Mouse (Mus musculus) kidney, postnatal 14 days (tissue): Measurements from ENCODE around the gene Dglucy.
A peak's percentile ranks its signal among the peaks of the same experiment; 100 is the strongest.
"Not testable (repeated sequence)": the region's sequence is repeated elsewhere in the genome, so short reads cannot be mapped to it uniquely, and the experiment has no call there.

Experiments
- DNase-seq: peaks from one replicate; pipeline ENCODE4 v3.0.0; 2022; ENCODE audit warnings: mixed read lengths

Gene Dglucy

DNA sequence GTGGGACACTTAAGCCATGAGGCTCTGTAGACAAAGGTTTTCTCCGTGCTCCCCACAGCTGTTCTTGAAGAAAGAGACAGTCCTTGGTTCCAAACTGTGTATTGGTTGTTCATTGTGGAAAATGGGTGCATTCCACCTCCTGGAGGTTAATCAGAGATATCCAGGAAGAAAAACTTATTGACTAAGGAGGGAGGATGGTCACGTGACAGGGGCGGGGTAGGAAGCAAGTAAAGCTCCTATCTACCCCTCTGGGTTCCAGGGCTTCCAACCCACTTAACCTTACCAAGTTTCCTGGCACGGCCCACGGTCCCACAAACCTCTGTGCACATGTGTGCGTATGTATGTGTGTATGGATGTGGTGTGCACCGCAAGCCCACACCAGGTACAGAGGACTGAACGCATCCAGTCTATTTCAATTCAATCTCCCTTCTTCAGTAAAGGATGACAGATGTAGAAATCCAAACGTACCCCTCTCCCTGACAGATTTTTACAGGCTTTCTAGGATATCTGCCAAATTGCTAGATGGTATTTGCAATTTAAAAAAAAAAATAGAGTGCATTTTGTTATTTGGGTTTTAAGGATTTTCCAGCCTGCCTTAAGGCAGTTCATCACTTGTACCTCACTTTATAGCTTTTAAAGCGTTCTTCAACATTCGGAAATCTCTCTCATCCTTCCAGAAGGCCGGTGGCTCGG, 2.7 kb downstream of the Dglucy start:
- no peak for DNase-seq

DNA sequence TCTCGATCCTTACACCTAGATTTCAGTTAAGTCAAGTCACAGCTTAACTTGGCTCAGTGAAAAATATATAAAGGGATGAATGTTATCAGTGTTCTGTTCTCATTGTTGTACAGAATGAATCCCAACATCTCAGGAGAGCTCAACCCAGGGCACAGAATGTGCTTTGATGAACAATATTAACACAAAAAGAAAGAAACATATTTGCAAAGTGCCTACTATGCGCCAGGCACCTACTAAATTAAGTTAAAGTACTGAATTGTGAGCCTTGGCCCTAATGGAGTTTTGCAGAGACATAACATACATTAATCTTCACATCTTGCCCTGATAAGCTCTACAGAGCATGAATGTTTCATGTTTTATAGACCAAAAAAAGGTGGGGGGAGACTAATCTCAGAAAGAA, 5.3 kb downstream of the Dglucy start:
- DNase-seq = no peak

DNA sequence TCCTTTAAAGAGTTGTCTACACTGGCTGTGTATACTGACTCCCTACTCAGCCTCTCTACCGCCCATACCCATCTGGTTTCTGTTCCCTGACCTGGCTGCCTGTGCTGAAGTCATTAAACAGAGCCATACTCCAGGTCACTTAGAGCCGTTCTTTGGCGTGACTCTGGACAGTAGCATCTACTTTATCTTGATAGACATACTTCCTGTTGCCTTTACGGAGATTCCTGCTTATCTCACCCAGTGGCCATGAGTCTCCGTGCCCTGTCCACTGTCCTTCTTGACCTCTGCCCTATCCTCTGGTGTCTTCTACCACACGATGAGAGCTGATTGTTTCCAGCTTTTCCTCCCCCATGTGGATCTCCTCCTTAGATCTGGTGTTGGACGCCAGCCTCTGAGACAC, 6.5 kb downstream of the Dglucy start:
- DNase-seq = peak; percentile 21

DNA sequence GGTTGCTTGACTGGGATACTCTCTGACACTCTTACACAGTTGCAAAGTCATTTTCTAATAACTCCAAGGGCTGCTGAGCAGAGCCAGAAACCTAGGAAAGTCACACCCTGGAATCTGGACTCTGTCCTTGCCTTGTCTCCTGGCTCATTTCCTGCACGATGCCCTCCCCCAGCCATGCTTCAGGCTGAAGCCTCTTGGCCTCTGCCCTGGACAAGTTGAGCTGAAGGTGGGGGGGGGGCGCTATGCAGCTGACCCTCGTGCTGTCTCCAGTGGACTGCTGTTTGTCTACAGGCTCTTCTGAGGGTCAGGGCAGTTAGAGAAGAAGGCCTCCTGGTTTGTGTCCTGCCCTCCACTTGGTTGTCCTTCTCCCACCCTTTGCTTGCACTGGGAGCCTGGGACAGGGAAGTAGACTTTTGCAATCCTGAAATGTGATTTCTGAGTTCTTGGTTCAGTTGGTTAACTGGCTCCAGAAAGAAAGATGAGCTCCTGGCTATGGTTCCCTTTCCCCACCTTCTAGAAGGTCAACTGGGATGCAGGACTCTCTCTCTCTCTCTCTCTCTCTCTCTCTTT, 11.2 kb downstream of the Dglucy start:
- DNase-seq = peak; percentile 81

DNA sequence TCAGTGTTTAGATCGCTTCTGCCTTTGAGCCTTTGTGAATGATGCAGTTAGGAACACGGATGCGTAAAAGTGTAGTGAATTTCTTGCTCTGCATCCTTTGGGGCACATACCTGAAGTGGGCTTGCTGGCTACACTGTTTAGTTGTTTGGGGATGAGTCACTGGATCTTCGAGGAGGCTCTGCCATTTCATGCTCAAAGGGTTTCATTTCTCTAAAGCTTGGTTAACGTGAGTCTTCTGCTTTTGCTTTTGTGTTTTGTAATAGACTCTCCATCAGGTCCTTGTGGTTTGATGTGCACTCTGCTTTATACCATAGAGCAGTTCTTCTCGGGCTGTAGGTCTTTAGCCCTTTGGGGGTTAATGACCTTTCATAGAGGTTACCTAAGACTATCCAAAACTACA, 12.6 kb downstream of the Dglucy start:
- no peak for DNase-seq

DNA sequence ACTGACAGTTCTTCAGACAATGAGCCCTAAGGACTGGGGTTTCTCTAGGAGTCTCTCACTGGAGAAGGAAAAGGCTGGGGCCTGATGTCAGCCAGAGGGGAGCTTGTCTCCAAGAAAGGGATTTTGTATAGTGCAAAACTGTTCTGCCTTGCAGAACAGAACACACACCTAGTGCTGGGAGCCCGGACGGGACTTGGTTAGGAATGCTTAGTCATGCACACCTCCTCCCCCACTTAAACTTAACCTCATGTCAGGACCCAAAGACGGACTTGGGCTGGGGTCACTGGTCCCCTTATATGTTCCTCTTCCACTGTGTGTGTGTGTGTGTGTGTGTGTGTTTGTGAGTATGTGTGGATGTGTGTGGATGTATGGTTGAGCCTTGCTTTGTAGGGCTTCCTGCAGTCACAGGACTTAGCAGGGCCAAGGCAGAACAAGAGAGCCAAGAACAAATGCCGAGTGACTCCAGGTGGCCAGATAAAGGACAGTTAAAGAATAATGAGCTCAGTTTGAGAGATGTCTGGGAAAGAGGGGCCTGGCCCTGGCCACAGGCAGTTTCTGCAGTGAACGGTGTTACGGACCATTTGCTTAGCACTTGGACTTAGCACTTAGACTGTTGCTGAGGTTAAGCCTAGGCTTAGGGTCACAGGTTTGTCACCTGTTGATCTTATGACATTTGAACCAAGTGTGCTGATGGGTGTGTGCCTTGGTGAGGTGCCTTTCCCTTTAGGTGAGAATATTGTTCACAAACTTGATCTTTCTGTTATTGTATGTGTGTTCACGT, 15.8 kb downstream of the Dglucy start:
- peak; percentile 18 for DNase-seq

DNA sequence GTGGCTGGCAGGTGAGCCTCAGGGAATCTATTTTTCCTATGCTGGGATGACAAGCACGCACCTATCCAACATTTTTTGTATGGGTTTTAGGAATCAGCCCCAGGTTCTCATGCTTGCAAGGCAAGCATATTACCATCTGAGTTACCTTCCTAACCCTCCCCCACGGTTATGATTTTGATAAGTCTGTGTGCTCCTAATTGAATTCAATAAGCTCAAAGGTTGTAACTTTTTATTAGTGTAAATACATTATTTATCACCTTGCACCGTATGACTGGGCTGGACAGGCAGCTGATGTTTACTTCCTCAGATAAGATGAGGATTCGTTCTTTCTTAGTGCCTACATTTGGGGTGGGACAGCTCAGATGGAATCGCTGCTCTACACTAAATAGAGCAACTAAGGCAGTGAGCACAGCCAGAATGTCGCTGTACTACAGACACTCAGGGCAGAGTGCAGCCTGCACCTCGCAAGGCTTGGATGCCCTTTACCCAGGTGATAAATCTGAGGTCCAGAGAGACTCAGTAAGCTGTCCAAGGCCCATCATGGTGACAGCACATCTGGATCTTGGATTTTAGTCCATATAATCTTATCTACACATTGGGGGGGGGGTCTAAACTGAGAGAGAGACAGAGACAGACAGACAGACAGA, 16.7 kb downstream of the Dglucy start:
- peak; percentile 23 for DNase-seq

DNA sequence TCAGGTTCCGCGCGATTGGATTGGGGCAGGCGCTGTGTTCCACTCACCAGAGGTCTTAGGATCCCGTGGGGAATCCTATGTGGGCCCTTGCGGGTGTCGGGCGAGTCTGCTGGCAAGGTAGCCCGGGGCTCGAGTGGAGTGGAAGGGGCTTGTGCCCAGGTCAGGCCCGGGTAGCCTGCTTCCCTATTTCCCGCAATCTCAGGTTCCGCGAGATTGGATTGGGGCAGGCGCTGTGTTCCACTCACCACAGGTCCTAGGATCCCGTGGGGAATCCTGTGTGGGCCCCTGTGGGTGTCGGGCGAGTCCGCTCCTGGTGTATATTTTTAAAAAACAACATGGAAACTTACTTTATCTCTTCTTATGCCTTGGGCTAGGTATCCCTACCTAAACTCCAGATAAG, 24.5 kb downstream of the Dglucy start:
- DNase-seq = not testable (repeated sequence)

DNA sequence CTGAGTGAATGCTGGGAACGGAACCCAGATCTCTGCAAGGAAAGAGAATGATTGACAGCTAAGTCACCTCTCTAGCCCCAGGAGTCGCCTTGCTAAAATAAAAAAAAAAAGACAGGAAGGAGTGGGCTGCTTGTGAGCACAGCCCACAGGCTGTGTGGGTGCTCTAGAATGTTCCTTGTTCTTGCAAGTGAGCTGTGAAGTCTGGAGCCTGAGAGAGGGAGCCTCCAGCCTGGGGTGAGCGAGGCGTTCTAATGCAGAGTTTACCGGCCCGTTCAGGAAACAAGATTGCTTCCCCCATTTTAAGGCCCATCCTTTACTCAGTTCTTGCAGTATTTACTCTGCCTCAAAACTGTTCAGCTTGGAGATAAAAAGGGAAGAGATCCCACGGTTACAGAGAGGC, 28.4 kb downstream of the Dglucy start:
- DNase-seq = no peak

DNA sequence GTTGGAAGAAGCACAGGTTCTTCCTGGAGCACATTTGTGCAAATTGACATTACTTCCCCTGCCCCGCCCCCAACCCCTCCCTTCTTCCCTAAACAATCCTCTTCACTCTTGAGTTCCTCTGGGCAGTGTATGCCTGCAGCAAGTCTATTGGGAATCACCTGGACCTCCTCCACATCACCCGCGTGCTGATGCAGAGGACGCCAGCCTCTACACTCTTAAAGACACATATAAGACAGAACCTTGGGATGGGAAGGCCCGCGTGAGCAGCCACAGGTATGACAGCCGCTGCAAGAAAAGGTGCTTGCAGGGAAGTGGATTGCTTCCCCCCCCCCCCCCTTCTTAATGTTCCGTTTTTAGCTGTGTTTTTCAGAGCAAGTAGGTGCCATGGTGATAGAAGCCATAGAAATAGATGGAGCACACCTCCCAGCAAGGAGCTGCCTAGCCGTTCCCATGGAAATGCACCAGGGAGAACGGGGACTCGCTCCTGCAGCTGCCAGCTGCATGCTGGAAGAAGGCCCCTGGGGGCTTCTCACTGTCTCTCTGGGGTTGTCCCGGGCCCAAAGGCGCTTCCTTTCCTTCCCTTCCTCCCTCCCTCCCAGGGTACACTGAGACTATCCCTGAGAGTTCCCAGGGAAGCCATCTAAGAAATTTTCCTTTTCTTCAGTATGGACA, 29.9 kb downstream of the Dglucy start:
- no peak for DNase-seq

DNA sequence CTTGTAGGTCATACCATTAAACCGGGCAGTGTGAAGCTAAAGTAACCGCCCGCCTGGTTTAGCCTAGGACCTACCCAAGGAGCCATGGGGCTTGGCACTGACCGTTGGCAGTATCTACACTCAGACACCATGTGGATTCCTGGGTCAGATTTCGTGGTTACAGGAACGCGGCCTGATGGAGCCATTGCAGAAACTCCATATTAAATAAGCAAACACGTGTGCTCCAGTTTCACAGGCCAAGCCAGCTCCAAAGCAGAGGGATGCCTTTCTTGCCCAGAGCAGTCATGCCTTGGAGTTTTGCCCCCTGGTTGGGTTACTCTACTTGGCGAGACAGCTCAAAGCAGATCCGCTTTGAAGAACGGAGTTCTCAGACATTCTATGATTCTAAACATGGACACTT, 31.7 kb downstream of the Dglucy start:
- no peak for DNase-seq

DNA sequence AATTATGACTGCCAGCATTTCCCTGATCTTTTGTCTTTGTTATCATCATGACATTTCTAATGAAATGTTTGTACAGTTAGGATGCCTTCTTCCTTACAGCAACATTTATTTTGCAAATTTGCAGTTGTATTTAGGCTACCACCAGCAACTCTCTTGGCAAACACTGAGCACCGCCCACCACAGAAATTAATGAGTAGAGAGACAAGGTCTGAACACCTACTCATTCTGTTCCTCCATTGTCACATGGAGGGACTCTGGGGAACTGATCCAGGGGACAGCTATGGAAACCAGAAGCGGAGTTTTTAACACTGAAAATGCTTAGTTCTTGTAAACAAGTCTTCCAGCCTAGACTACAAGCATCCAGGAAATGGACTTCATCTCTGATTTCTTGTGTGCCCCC, 35.0 kb downstream of the Dglucy start:
- no peak for DNase-seq

DNA sequence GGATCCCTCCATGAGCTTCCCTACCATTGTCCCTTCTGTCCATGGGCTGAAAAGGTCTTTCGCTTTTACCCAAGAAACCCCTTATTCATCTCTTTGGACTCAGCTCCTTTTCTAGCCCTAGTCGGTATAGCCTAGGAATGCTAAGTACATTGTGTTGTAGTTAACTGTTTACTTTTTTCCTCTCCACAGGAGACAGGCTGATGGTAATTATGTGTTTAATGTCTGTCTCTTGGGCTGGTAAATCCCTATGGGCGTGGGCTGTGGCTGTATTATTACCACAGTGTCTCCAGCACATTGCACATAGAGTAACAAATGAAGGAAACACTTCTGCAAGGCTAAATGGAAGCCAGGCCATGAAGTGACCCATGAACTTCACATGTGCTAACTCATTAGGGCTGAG, 35.8 kb downstream of the Dglucy start:
- DNase-seq = no peak

DNA sequence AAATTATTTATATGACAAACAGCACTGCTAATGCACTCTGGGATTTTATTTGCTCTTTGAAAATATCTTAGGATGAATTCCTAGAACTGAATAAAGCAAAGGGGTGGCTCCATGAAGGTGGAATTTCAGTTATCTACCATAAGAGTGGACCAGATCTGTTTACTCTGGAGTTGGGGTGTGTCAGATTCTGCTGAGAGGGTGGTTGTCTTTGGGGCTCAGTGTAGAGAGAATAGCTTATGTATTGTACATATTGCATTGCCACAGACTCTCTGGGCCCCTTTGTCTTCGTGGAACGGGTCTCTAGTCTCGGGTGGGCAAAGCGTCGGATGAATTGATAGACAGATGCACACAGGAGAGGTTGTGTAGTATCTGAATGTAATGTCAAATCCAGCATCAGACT, 38.0 kb downstream of the Dglucy start:
- no peak for DNase-seq

DNA sequence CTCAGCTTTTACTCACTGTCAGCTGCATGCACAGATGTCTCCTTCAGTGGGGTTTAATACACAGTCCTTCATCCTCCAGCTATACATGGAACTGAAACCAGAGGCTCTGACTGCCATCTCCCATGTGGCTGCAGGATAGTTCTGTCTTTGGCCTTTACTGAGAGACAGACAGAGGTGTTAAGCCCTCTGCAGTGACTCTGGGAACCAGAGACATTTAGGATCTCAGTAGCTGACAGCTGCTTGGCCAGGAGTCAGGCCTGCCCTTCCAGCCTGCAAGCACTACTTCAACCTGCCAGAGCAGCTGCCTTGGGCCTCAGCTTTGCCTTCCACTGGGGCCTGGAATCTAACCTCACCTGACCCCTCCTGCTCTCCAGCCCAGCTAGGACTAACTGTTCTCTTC, 41.1 kb downstream of the Dglucy start:
- DNase-seq = no peak

DNA sequence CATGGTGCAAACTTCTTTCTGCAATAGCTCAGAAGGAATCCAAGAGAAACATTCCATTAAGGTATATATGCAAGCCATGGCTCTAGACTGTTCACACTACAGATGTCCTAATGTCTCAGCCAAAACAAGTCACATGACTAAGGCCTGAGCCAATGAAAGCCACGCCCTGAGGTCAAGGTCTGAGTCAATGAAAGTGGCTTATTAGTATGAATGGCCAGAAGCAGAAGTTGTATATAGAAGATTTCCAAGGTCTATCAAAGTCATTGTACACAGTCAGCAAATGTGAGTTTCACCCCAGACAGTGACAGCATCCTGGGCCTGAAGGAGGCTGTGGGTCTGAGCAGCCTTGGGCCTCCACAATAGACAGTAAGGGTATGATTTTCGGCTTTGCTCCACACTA, 52.2 kb downstream of the Dglucy start:
- no peak for DNase-seq

DNA sequence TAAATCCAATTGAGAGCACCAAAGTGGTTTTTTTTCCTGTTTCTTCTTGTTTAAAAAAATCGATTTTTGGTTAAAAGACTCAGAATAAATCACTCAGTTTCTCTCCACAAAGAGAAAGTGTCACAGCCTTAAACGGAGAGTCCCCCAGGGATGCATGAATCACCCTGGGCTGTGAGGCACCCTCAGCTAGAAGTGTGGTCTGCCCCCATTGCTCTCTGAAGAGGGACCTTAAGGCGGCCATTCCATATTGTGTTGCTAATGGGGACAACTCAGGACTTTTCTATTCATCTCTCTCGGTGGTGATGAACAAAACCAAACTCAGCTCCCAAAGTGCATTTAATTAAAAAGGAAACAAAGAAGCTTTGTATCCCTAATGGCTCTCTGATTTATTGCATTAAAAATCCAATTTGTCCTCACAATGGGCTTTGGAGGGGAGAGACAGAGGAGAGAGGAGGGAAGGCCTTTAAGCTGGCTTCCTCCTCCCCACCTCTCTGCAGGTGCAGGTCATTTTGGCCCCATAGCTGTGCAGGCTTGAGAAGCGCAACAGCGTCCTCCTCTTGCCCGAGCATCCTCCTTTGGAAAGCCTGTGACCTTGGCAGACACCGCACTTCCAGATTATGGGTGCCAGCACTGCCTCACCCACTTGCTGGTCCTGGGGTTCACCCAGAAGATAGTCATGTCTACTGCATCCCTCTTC, 52.9 kb downstream of the Dglucy start:
- DNase-seq = no peak

DNA sequence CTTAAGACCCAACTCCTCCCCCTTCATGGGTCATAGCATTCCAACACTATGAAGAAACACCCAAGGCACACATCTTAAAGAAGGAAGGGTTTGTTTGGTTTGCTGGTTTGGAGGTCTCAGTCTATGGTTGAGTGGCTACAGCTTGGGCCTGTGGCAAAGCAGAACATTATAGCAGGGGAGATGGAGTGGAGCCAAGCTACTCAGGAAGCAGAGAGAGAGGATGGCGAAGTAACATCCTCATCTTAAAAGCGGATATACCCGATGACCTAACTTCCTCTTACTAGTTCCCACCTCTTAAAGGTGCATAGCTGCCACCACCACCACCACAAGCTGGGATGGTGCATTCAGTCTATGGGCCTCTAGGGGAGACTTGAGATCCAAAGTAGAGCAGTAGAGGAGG, 58.4 kb downstream of the Dglucy start:
- DNase-seq = no peak

DNA sequence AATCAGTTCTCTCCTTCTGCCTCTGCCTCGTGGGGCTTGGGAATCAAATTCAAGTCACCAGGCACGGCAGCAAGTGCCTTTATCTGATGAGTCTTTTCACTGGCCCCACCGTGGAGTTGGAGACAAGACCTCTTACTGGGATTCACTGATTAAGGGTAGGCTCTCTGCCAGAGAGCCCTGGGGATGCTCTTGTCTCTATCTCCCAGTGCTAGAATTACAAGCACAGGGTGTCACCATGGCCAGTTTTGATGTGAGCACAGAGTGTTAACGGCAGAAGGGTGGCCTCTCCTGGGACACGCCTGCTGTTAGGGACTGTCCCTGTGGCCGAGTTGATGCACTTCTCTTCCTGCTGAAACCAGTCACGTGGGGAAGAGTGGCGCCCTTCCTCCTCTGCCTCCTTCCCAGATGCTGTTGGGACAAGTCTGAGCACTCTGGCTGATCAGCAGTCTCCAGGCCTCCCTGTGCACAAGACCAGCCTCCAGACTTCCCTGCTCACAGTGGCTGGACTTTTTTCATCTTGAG, 60.3 kb downstream of the Dglucy start:
- DNase-seq = no peak

DNA sequence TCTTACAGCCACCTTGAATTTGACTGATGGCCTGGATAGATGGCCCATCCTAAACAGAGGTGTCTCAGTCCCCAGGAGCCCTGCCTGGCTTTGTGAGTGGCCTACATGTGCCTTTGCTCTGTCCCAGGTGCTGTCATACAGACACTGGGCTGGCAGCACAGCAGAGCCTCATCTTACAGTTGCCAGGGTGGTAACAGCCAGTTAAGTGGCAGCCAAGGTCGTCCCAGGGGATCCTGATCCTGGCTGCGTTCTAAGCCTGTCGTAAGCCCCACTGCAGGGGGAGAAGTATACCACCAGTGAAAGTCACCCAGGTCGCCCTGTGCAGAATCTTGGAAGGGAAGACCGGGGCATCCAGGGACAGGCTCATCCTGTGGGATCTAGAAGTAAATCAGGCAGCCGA, 61.1 kb downstream of the Dglucy start:
- DNase-seq = no peak

DNA sequence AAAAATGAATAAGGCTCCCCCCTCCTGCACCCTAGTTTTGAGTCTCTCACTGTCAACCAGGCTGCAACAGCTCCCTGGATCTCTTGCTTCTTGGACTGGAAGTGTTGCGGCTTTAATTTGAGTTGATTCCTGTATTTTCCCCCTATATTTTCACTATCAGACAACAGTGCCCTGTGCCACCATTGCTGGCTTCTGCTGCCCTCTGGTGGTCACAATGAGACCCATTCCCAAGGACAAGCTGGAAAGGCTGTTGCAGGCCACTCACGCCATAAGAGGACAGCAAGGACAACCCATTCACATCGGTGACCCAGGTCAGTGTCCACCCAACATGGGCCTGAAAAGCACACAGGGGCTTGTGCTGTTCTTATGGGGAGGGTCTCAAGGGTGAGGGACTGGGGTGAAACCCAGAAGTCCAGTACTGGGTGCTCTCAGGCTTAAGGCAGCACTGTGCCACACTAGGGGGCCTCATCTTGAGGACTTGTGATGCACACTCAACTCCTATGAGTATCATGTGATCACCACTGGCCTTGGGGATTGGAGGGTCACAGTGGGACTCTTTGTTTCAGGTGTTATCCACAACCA, 62.4 kb downstream of the Dglucy start:
- peak; percentile 87 for DNase-seq

DNA sequence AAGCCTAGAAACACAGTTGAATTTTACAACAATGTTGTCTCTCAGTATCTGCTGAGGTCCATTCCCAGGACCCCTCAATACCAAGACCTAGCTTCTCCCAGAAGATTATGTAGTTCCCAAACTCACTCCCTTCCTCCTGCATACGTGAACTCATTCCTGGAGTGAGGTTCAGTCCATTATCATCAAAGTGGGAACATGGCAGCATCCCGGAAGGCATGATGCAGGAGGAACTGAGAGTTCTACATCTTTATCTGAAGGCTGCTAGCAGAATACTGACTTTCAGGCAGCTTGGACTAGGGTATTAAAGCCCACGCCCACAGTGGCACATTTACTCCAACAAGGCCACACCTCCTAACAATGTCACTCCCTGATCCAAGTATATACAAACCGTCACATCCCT, 64.3 kb downstream of the Dglucy start:
- no peak for DNase-seq
